Mouse (Mus musculus) kidney, adult 2 months (tissue): ENCODE data around the gene 2900026A02Rik.

Experiments
- CTCF ChIP-seq: fragments of 200-500 bp; conservative IDR thresholded peaks from 2 replicates; pipeline ENCODE4 v1.5.1; 2011; ENCODE audit warnings: low read depth, mild to moderate bottlenecking, control low read depth, low read length, moderate library complexity, mixed read lengths; ENCODE audit not compliant: insufficient read depth, insufficient read length
- POLR2A ChIP-seq: fragments of 200-500 bp; IDR thresholded peaks from one replicate; pipeline ENCODE4 v1.6.1; 2011; ENCODE audit warnings: low read depth, low read length, control low read depth

DNA sequence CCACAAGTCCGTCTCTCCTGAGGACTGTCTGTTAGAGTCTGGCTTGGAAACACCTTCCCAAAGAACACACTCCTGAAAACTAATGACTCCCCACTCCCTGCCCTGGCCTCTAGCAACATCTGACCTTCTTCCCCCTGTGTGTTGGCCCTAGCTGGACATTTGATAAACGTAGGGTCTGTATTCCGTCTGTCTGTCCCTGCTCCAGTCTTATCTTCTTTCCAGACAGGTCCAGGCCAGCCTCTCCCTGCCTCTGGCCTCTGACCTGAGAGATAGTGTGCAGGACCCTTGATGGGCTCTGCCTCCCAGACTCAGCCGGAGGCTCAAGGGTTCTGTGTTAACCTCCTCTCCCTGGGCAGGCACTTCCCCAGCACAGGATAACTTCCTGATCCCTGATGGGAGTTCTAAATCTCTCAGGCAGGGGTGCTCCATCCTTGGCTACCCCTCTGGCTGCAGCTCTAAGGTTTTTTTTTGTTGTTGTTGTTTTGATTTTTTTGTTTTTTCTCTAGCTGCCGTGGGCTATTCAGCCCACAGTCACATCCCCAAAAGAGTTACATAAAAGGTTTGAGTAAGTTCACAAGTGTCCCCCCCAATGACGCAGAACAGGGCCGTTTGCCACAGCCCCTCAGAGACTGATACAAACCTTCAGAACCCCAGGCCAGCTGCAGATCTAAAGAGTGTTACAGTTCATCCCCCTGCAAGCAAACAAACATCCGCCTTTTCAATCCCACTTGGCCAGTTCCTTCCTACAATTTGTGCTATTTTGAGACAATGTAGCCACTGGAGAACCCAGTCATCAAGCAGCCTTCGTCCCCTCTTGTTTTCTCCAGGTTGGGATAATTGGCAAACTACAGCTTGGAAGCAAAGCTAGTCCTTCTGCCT is 23.9 kb downstream of the 2900026A02Rik start:
- no peak for TF ChIP-seq CTCF
- no peak for TF ChIP-seq POLR2A
